Mouse (Mus musculus) CH12.LX (cell line): ENCODE data around the gene Ralgapb.

Source experiments
- BHLHE40 ChIP-seq: IDR thresholded peaks from 2 replicates; pipeline ENCODE4 v1.6.1; 2011; ENCODE audit warnings: mild to moderate bottlenecking, low read depth, low read length, improper control_type of control experiment
- CTCF ChIP-seq, 2 experiments: IDR thresholded peaks in 1 of 2; conservative IDR thresholded peaks in 1 of 2; 2 replicates each; pipeline ENCODE4 v1.5.1; 2011 to 2012; ENCODE audit warnings: low read depth in 2 of 2, low read length in 2 of 2, improper control_type of control experiment in 1 of 2, inconsistent platforms in 1 of 2, mild to moderate bottlenecking in 1 of 2, moderate library complexity in 1 of 2
- E2F4 ChIP-seq: IDR thresholded peaks from 2 replicates; pipeline ENCODE4 v1.6.1; 2011; ENCODE audit warnings: low read depth, low read length, improper control_type of control experiment; ENCODE audit not compliant: insufficient replicate concordance
- EP300 ChIP-seq: IDR thresholded peaks from 2 replicates; pipeline ENCODE4 v1.6.1; 2011; ENCODE audit warnings: low read length, improper control_type of control experiment
- ETS1 ChIP-seq: conservative IDR thresholded peaks from 2 replicates; pipeline ENCODE4 v1.6.1; 2012; ENCODE audit warnings: low read depth, mild to moderate bottlenecking, inconsistent platforms, low read length, improper control_type of control experiment, moderate library complexity
- GABPA ChIP-seq: IDR thresholded peaks from 2 replicates; pipeline ENCODE4 v1.6.1; 2012; ENCODE audit warnings: low read depth, low read length, improper control_type of control experiment, inconsistent platforms; ENCODE audit not compliant: insufficient replicate concordance
- IRF4 ChIP-seq: IDR thresholded peaks from 2 replicates; pipeline ENCODE4 v1.6.1; 2014; ENCODE audit warnings: low read depth, mild to moderate bottlenecking, inconsistent platforms, low read length, improper control_type of control experiment
- JUND ChIP-seq: conservative IDR thresholded peaks from 2 replicates; pipeline ENCODE4 v1.6.1; 2011; ENCODE audit warnings: low read depth, low read length, improper control_type of control experiment
- MAFK ChIP-seq: IDR thresholded peaks from 2 replicates; pipeline ENCODE4 v1.6.1; 2011; ENCODE audit warnings: low read length, improper control_type of control experiment; ENCODE audit not compliant: insufficient replicate concordance
- MEF2A ChIP-seq: IDR thresholded peaks from 2 replicates; pipeline ENCODE4 v1.6.1; 2014; ENCODE audit warnings: low read depth, mild to moderate bottlenecking, inconsistent platforms, low read length, improper control_type of control experiment, borderline replicate concordance
- POLR2A ChIP-seq: IDR thresholded peaks from 2 replicates; pipeline ENCODE4 v1.6.1; 2011; ENCODE audit warnings: low read depth, mild to moderate bottlenecking, improper control_type of control experiment, low read length
- RAD21 ChIP-seq: IDR thresholded peaks from 2 replicates; pipeline ENCODE4 v1.6.1; 2011; ENCODE audit warnings: low read depth, mild to moderate bottlenecking, low read length, improper control_type of control experiment, moderate library complexity
- RCOR1 ChIP-seq: conservative IDR thresholded peaks from 2 replicates; pipeline ENCODE4 v1.6.1; 2012; ENCODE audit warnings: low read depth, mild to moderate bottlenecking, inconsistent platforms, low read length, improper control_type of control experiment
- TCF12 ChIP-seq: IDR thresholded peaks from 2 replicates; pipeline ENCODE4 v1.6.1; 2014; ENCODE audit warnings: low read depth, mild to moderate bottlenecking, inconsistent platforms, low read length, improper control_type of control experiment

DNA sequence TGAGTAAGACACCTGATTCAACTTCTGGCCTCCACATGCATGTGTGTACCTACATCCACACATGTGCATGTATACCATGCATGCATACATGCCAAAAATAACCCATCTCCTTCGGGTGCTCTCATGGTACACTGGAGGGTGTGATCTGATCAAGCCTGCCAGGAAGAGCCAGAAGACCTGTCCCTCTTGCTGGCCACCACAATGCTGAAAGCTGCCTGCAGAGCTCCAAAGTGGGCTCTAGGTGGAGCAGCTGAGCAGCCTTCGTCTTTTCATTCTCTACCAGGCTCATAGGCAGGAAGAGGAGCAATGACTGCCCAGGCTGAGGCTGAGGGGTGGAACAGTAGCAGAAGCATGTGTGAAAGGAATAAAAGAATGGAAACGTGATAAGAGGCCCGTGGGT, 124.4 kb downstream of the Ralgapb start:
- TF ChIP-seq CTCF (conservative IDR thresholded peaks at IDR 0.05 in 1 of 2, IDR thresholded peaks at IDR 0.05 in 1 of 2; ENCODE audit: low read depth in 2 of 2, low read length in 2 of 2) = peak; percentile 77 to 82
- no peak for TF ChIP-seq E2F4
- TF ChIP-seq MAFK = no peak
- no peak for TF ChIP-seq EP300
- no peak for TF ChIP-seq RCOR1
- no peak for TF ChIP-seq ETS1
- TF ChIP-seq IRF4 = no peak
- no peak for TF ChIP-seq GABPA
- peak; percentile 58 for TF ChIP-seq RAD21
- no peak for TF ChIP-seq MEF2A
- no peak for TF ChIP-seq BHLHE40
- TF ChIP-seq POLR2A = no peak
- TF ChIP-seq TCF12 = no peak
- TF ChIP-seq JUND = no peak
